Mouse (Mus musculus) neural tube, embryonic 12.5 days (tissue): ENCODE measurements around the gene Cacng4. TPM values are rescaled to one million over a fixed set of nuclear protein-coding genes. Genes with fewer than 3 reads are reported as not detected.

Experiments
- ATAC-seq: fragments of 200-750 bp; cut with Nextera tagmentation; 2 replicates; pipeline ENCODE4 v1.8.0; 2017; ENCODE audit warnings: low read depth, mild to moderate bottlenecking, moderate TSS enrichment, moderate library complexity; ENCODE audit not compliant: low FRiP score
- H3K27ac ChIP-seq: fragments of 300-500 bp; sonication (generic); 2 replicates; pipeline ENCODE4 v1.5.1; 2016
- H3K27me3 ChIP-seq: fragments of 300-500 bp; sonication (generic); replicated peaks from 2 replicates; pipeline ENCODE4 v1.6.1; 2016; ENCODE audit warnings: mild to moderate bottlenecking
- H3K36me3 ChIP-seq: fragments of 300-500 bp; sonication (generic); 2 replicates; pipeline ENCODE4 v1.6.1; 2016; ENCODE audit warnings: mild to moderate bottlenecking
- H3K4me1 ChIP-seq: fragments of 300-500 bp; sonication (generic); 2 replicates; pipeline ENCODE4 v1.6.1; 2016
- H3K4me2 ChIP-seq: fragments of 300-500 bp; sonication (generic); replicated peaks from 2 replicates; pipeline ENCODE4 v1.6.1; 2016; ENCODE audit warnings: mild to moderate bottlenecking
- H3K4me3 ChIP-seq: fragments of 300-500 bp; sonication (generic); 2 replicates; pipeline ENCODE4 v1.5.1; 2016
- H3K9ac ChIP-seq: fragments of 300-500 bp; sonication (generic); 2 replicates; pipeline ENCODE4 v1.6.1; 2016; ENCODE audit warnings: mild to moderate bottlenecking
- H3K9me3 ChIP-seq: fragments of 300-500 bp; sonication (generic); 2 replicates; pipeline ENCODE4 v1.6.1; 2016; ENCODE audit warnings: mild to moderate bottlenecking
- WGBS: fragments of 180-500 bp; shearing (Covaris S2); methylation state at CpG from one replicate; pipeline ENCODE4 v1.1.7; 2016; 5-methylcytosine and 5-hydroxymethylcytosine counted together
- polyA plus RNA-seq: library from polyadenylated mRNA; unstranded; fragments of >200 nt; fragmentation: Nextera tagmentation; extraction: Ambion mirVana; gene quantifications from 2 replicates; pipeline ENCODE4 v1.2.1, GENCODE M21; 2016

Gene Cacng4
- polyA plus RNA-seq, 1 experiment from 2014 or later, result 48.3 TPM

- 91% methylated on average over 5 of the region's 5 CpGs for WGBS
- no peaks in the 10 kb centered on the region for H3K4me1 ChIP-seq
- no peak for ATAC-seq
- H3K9ac ChIP-seq, result no peak overlapping the region
- H3K9me3 ChIP-seq, result no peaks in the 10 kb centered on the region
- no peak overlapping the region for H3K4me3 ChIP-seq
- H3K27me3 ChIP-seq, result no peaks in the 10 kb centered on the region
- no peak overlapping the region for H3K4me2 ChIP-seq
- H3K36me3 ChIP-seq, result peaks cover 44% of the 10 kb centered on the region
- no peak overlapping the region for H3K27ac ChIP-seq
These were observed 62.9 kb downstream of the Cacng4 start for GRCm38 (mm10) chr11:107731498-107731897.

DNA sequence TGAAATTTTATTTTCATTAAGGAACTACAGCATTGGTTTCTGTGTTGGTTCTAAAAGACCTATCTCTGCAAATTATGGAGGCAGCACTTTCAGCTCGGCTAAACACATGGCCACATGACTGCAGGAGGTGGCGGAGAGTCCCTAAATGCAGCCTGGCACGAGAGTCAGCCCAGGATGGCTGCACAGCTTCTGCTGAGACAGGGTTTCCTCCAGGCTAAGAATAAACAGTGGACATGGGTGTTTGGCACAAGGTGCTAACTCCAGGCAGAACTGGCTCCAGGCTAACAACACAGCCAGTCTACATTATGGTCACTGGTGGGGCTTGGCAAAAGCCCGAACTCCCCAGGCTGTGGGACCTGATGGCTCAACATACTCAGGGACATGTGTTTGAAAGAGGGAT lies 63.4 kb downstream of the Cacng4 start:
- no peak for ATAC-seq
- no peak overlapping the region for H3K9ac ChIP-seq
- H3K9me3 ChIP-seq, result no peaks in the 10 kb centered on the region
- 88% methylated on average over 4 of the region's 4 CpGs for WGBS
- peaks cover 38% of the 10 kb centered on the region for H3K36me3 ChIP-seq
- no peaks in the 10 kb centered on the region for H3K27me3 ChIP-seq
- no peak overlapping the region for H3K4me2 ChIP-seq
- H3K4me3 ChIP-seq, result no peak overlapping the region
- no peak overlapping the region for H3K27ac ChIP-seq
- H3K4me1 ChIP-seq, result no peaks in the 10 kb centered on the region

- no peaks in the 10 kb centered on the region for H3K27me3 ChIP-seq
- H3K36me3 ChIP-seq, result peaks cover 20% of the 10 kb centered on the region
- H3K4me1 ChIP-seq, result no peaks in the 10 kb centered on the region
- no peak overlapping the region for H3K4me3 ChIP-seq
- H3K9ac ChIP-seq, result no peak overlapping the region
- H3K4me2 ChIP-seq, result no peak overlapping the region
- H3K9me3 ChIP-seq, result no peaks in the 10 kb centered on the region
- H3K27ac ChIP-seq, result no peak overlapping the region
- 85% methylated on average over 7 of the region's 7 CpGs for WGBS
- ATAC-seq, result no peak
These were observed 65.2 kb downstream of the Cacng4 start for GRCm38 (mm10) chr11:107729141-107729540.

GRCm38 (mm10) chr11:107728073-107728863 lies 66.1 kb downstream of the Cacng4 start:
- H3K9ac ChIP-seq, result no peak overlapping the region
- H3K27me3 ChIP-seq, result no peaks in the 10 kb centered on the region
- no peaks in the 10 kb centered on the region for H3K9me3 ChIP-seq
- 88% methylated on average over 13 of the region's 13 CpGs for WGBS
- no peak overlapping the region for H3K4me2 ChIP-seq
- H3K4me3 ChIP-seq, result no peak overlapping the region
- H3K27ac ChIP-seq, result no peak overlapping the region
- no peak for ATAC-seq
- peaks cover 13% of the 10 kb centered on the region for H3K36me3 ChIP-seq
- H3K4me1 ChIP-seq, result no peaks in the 10 kb centered on the region

DNA sequence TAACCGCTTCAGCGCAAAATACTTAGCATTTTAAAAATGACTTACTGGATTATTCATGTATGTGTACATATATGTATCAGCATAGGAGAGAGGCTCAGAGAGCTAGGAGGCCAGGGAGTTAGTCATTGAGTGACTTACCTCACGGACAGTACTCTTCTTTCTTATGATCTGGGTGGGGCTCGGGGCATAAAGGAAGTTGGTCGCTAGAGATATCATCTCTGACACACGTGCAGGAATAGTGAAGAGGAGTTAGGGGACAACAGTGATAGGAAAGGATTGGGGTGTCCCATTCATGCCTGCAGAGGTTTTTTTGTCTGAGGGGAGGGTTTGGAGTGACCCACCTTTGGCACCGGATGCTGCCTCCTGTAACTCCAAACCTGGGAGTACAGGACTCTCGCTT lies 69.8 kb downstream of the Cacng4 start:
- no peak for ATAC-seq
- H3K27ac ChIP-seq, result no peak overlapping the region
- H3K4me1 ChIP-seq, result no peaks in the 10 kb centered on the region
- 0 out of 2 replicates have a peak, but pooled peaks cover 3% of the 10 kb centered on the region for H3K9me3 ChIP-seq
- no peak overlapping the region for H3K9ac ChIP-seq
- WGBS, result 94% methylated on average over 8 of the region's 8 CpGs
- H3K4me2 ChIP-seq, result no peak overlapping the region
- H3K36me3 ChIP-seq, result no peaks in the 10 kb centered on the region
- H3K27me3 ChIP-seq, result no peaks in the 10 kb centered on the region
- H3K4me3 ChIP-seq, result no peak overlapping the region

- Histone ChIP-seq H3K9me3 (peaks cover 9% of the 10 kb centered on the region), H3K4me1 (no peaks in the 10 kb centered on the region), H3K9ac (no peak overlapping the region), H3K27me3 (no peaks in the 10 kb centered on the region), H3K4me2 (no peak overlapping the region), H3K27ac (no peak overlapping the region), H3K36me3 (no peaks in the 10 kb centered on the region), H3K4me3 (no peak overlapping the region)
- 93% methylated on average over 7 of the region's 7 CpGs for WGBS
- ATAC-seq, result no peak
These were observed 73.3 kb downstream of the Cacng4 start for GRCm38 (mm10) chr11:107721057-107721456.

- 90% methylated on average over 9 of the region's 9 CpGs for WGBS
- no peak for ATAC-seq
These were observed 73.9 kb downstream of the Cacng4 start for GRCm38 (mm10) chr11:107720264-107721021.

GRCm38 (mm10) chr11:107716332-107716938 lies 77.9 kb downstream of the Cacng4 start, which contains the start of gene Cacng1:
TSS of gene Cacng1 (minus strand) at chr11:107716522.
- Histone ChIP-seq H3K4me2 (no peak within 1 kb of the TSS), H3K27ac (no peak within 1 kb of the TSS), H3K9ac (no peak within 1 kb of the TSS), H3K9me3 (peaks cover 7% of the 10 kb centered on the region), H3K4me3 (no peak within 1 kb of the TSS), H3K4me1 (no peaks in the 10 kb centered on the region), H3K27me3 (no peaks in the 10 kb centered on the region), H3K36me3 (no peaks in the 10 kb centered on the region)
- no peak for ATAC-seq
- WGBS, result 85% methylated on average over 16 of the region's 16 CpGs

More at GRCm38 (mm10) chr11:107720264-107721021, 73.9 kb downstream of the Cacng4 start:
- Histone ChIP-seq H3K36me3 (no peaks in the 10 kb centered on the region), H3K27ac (no peak overlapping the region), H3K4me3 (no peak overlapping the region), H3K9ac (no peak overlapping the region), H3K4me1 (no peaks in the 10 kb centered on the region), H3K9me3 (peaks cover 9% of the 10 kb centered on the region), H3K27me3 (no peaks in the 10 kb centered on the region), H3K4me2 (no peak overlapping the region)

DNA sequence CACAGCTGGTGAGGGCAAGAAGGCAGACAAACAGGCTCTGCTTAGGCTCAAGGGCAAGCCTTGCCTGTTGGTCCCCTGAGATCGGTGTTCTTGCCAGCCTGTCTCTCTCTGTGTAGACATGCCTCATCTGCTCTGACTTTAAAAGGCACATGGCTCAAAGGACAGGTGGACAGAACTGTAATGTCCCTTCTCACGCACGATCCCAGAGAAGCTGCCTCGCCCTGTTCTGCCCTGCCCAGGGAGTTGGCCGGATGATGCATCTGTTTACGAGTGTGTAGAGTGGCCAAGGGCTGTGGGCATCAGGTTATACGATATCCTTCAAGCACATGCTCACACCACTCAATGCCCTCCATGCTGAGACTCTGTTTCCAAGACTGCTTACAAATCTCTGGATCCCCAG lies 80.0 kb downstream of the Cacng4 start:
- no peaks in the 10 kb centered on the region for H3K27me3 ChIP-seq
- no peak overlapping the region for H3K27ac ChIP-seq
- no peak overlapping the region for H3K4me3 ChIP-seq
- WGBS, result 83% methylated on average over 7 of the region's 7 CpGs
- H3K9ac ChIP-seq, result no peak overlapping the region
- H3K9me3 ChIP-seq, result peaks cover 7% of the 10 kb centered on the region
- H3K4me2 ChIP-seq, result no peak overlapping the region
- no peak for ATAC-seq
- no peaks in the 10 kb centered on the region for H3K36me3 ChIP-seq
- H3K4me1 ChIP-seq, result no peaks in the 10 kb centered on the region

DNA sequence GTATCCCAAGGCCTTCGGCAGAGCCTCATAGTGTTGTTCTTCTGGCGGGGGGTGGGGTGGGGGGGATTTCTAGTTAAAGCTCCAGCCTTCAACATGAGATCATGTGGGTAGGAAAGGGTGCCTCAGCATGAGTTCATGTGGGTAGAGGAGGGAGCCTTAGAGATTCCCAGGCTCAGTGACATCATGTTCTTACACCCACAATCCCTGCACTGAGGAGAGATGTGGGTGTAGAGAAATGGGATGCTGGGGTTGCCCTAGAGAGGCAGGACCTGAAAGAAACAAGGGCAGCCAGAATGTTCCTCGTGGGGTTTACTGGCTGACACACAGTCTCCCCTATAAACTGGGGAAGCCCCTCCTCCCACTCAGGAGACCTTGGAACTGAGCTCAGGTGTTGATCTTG lies 84.0 kb downstream of the Cacng4 start:
- Histone ChIP-seq H3K9me3 (no peaks in the 10 kb centered on the region), H3K4me1 (peaks cover 13% of the 10 kb centered on the region), H3K4me3 (no peak overlapping the region), H3K27me3 (no peaks in the 10 kb centered on the region; the same call in 1 of the 2 replicates), H3K36me3 (no peaks in the 10 kb centered on the region), H3K9ac (no peak overlapping the region), H3K4me2 (no peak overlapping the region), H3K27ac (no peak overlapping the region)
- WGBS, result 81% methylated on average over 3 of the region's 3 CpGs
- ATAC-seq, result no peak

GRCm38 (mm10) chr11:107707897-107708610 lies 86.3 kb downstream of the Cacng4 start:
- H3K9ac ChIP-seq, result no peak overlapping the region
- H3K27me3 ChIP-seq, result no peaks in the 10 kb centered on the region; the same call in 1 of the 2 replicates
- no peaks in the 10 kb centered on the region for H3K9me3 ChIP-seq
- 18% methylated on average over 20 of the region's 20 CpGs for WGBS
- no peak overlapping the region for H3K4me3 ChIP-seq
- H3K4me2 ChIP-seq, result peak overlapping the region; percentile 22
- ATAC-seq, result peak; percentile 83
- no peak overlapping the region for H3K27ac ChIP-seq
- H3K4me1 ChIP-seq, result peaks cover 25% of the 10 kb centered on the region
- no peaks in the 10 kb centered on the region for H3K36me3 ChIP-seq
